Mouse (Mus musculus) olfactory bulb, adult 2 months (tissue): ENCODE data around the gene Sh3bp4.

Source experiments
- CTCF ChIP-seq: fragments of 200-500 bp; IDR thresholded peaks from 2 replicates; pipeline ENCODE4 v1.5.1; 2012; ENCODE audit warnings: low read depth, mild to moderate bottlenecking, low read length, moderate library complexity; ENCODE audit not compliant: insufficient read depth
- POLR2A ChIP-seq: fragments of 200-500 bp; IDR thresholded peaks from 2 replicates; pipeline ENCODE4 v1.6.1; 2012; ENCODE audit warnings: mild to moderate bottlenecking, low read depth, low read length, moderate library complexity; ENCODE audit not compliant: insufficient read depth

DNA sequence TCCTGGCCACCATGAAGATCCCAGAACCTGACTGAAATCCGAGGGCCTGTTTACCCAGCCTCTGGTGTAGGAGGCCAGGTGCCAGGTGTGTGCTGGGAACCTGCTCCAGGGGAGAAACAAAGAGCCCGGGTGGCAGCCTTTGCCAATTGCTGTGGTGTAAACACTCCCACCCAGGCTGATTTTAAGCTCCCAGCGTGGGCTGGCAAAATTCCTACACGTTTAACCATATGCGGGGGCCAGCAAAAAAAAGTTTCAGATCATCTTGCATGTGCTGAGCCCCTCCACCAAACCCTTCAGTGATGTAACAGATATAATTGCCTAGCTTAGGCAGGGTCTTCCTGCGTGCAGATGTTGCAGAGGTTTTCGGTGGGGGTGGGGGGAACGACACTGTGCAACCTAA, 4.9 kb downstream of the Sh3bp4 start:
- no peak for TF ChIP-seq CTCF
- TF ChIP-seq POLR2A, result no peak
